Mouse (Mus musculus): ENCODE measurements around the gene Olfr259.

- no peak for TF ChIP-seq POLR2A (IDR thresholded peaks at IDR 0.05; ENCODE audit: insufficient read depth, low read depth, low read length)
- no peak for TF ChIP-seq CTCF (IDR thresholded peaks at IDR 0.05; ENCODE audit: insufficient read depth, low read depth, low read length)
Measured at GRCm38 (mm10) chr2:87095908-87096307, 18.5 kb downstream of the Olfr259 start, which contains the start of gene Olfr1109.
